Mouse (Mus musculus): Measurements from ENCODE around the gene Clec2d. TPM values are rescaled to one million over a fixed set of nuclear protein-coding genes. Genes with fewer than 3 reads are reported as not detected.
"Not testable (repeated sequence)": the region's sequence is repeated elsewhere in the genome, so short reads cannot be mapped to it uniquely, and the experiment has no call there.

Clec2d gene
- total RNA-seq, 2 experiments from 2014 or later: 5.2 to 5.8 TPM

DNA sequence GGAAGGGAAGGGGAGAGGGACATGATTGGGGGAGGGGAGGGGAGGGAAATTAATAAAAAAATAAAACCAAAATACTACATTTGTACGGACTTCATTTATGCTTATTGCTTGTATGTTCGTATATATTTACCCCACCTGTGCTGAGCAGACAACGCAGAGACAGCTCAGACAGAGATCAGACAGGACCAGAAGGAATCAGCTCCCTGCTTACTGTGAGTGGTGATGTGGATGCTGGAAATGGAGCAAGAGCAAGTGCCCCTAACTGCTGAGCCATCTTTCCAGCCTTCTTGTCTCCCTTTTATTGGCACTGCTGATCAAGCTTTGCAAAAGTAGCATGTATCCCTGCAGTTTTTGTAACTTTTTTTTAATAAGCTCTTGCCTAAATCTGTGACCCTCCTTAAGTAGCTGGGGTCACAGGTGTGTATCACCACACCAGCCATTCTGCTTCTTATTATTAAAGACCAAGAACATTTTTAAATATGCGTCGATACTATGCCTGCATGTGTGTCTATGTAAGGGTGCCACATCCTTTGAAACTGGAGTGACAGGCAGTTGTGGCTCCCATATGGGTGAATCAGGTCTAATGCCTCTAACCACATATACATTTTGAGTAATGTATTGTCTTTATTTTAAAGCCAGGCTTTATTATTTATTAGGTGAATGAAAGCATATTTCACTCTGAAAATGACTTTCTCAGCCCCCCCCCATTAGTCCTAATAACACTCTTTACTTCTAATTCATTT, 6.2 kb downstream of the Clec2d start:
- DNase-seq (ENCODE audit: low spot score in 2 of 2): no peak

DNA sequence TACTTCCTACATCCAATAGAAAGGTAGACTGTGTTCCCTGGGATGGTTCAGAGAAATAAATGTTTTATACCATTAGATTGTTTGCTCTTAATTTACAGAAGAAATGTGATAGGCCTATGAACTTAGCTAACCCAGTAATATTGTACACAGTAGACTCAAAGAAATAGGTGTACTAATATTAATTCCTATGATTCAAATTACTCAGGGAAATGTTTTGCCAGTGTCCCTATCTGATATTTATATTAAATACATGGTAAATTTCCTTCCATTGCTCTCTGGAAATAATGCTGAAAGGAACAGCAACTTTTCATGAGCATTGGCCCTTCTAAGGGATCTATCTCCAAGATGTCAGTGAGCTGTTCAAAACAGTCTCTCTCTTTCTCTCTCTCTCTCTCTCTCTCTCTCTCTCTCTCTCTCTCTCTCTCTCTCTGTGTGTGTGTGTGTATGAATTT, 6.8 kb downstream of the Clec2d start:
- DNase-seq (ENCODE audit: low spot score in 2 of 2): no peak

DNA sequence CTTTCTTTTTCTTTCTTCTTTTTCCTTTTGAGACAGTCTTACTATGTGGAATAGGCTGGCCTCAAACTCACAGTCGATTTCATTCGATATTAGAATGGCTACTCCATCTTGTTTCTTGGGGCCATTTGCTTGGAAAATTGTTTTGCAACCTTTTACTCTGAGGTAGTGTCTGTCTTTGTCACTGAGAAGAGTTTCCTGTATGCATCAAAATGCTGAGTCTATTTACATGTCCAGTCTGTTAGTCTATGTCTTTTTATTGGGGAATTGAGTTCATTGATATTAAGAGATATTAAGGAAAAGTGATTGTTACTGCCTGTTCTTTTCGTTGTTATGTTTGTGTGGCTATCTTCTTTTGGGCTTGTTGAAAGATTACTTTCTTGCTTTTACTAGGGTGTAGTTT, 7.4 kb downstream of the Clec2d start:
- DNase-seq (ENCODE audit: low spot score in 2 of 2): not testable (repeated sequence)

DNA sequence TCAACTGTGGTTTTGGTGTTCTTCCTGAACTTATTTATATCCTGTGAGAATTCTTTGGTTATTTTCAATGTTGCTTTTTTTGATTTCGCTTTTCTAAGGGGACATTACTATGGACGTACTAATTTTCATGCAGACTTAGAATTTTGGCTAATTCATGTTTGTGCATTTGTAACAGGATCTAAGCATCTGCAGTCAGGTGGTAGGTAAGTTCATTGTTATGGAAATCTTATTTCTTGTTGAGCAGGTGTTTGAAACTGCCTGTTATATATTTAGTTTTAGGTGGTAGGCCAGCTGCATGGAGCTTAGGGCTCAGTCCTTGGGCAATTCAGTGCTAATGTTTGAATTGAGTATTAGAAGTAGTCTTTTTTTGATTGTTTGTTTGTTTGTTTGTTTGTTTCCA, 13.0 kb downstream of the Clec2d start:
- DNase-seq (ENCODE audit: low spot score in 2 of 2): no peak

DNA sequence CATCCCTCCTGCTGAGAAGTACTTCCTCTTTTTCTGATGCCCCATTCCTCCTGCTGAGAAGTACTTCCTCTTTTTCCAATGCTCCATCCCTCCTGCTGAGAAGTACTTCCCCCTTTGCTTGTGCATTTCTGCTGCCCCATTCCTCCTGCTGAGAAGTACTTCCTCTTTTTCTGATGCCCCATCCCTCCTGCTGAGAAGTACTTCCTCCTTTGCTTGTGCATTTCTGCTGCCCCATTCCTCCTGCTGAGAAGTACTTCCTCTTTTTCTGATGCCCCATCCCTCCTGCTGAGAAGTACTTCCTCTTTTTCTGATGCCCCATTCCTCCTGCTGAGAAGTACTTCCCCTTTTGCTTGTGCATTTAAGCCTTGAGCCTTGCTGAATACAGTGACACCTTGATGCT, 19.7 kb downstream of the Clec2d start:
- not testable (repeated sequence) for DNase-seq (ENCODE audit: low spot score in 2 of 2)

DNA sequence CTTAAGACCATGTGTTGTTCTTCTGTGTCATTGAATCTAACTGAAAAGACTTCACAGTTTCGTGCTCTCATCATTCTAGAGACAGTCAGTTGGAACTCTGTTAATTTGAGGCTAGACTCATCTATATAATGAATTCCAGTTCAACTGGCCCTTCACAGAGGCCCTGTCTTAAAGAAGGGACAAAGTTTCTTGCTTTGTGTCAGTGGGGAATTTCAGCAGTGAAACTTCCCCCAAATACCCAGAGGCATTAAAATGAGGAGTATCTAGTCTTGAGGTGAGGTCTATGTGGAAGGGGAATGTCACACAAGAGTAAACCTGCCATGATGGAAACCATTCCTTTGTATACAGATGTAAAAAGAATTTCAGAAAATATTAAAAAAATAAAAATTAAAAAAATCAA, 21.9 kb downstream of the Clec2d start:
- DNase-seq (ENCODE audit: low spot score in 2 of 2): no peak

DNA sequence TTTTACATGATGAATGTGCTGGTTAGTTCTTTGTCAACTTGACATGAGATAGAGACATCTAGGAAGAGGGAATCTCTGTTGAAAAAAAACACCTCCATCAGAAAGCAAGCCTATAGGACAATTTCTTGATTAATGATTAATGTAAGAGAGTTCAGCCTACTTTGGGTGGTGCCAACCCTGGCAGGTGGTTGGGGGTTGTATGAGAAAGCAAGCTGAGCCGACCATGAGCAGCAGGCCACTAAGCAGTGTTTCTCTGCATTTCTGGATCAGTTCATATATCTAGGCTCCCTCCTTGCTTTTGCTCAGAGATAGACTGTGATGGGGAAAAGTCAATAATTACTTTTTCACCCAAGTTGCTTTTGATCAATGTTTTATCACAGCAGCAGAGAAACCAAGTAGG, 23.9 kb downstream of the Clec2d start:
- no peak for DNase-seq (ENCODE audit: low spot score in 2 of 2)

DNA sequence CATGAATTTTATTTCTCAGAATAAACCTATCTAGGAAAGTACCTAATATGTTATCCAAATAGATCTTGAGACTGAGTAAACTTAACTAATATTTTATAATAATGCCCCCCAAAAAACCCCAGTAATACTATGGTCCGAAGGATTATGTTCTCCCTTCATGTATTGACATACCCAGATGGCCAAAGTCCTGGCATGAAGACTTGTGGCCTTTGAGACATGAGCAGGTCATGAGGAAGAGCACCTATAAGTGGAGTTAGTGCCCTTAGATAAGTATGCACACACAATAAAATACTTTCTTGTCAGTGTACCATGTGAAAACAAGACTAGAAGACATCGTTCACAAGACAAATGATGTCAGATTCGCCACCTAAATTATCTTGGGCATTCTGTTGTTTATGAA, 24.4 kb downstream of the Clec2d start:
- no peak for DNase-seq (ENCODE audit: low spot score in 2 of 2)

DNA sequence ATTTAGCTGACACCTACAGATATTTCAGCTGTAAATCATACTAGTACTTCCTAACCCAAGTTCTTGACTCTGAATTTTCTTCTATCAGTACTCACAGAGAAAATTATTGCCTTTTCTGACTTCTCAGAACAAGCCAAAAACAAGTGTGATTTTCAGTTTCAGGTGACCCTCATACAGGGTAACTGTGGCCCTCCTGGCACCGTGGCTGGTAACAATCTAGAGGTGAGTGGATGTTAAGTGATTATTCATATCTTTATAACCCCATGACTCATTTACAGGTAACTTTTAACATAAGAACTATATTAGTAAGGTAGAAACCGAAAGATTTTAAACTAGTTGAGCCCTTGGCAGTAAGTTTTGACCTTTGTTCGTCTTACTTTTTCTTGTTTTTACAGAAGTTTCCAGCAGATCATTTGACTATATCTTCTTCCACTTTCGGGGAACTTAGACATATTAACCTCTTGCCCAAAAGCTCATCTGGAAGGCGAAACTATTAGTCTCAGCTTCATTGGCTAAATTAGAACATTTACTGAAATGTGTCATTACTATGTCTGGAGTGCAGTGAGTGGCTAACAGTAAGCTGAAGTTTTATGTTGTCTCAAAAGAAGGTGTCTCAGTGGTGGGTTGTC, 28.6 kb downstream of the Clec2d start:
- no peak for DNase-seq (ENCODE audit: low spot score in 2 of 2)

DNA sequence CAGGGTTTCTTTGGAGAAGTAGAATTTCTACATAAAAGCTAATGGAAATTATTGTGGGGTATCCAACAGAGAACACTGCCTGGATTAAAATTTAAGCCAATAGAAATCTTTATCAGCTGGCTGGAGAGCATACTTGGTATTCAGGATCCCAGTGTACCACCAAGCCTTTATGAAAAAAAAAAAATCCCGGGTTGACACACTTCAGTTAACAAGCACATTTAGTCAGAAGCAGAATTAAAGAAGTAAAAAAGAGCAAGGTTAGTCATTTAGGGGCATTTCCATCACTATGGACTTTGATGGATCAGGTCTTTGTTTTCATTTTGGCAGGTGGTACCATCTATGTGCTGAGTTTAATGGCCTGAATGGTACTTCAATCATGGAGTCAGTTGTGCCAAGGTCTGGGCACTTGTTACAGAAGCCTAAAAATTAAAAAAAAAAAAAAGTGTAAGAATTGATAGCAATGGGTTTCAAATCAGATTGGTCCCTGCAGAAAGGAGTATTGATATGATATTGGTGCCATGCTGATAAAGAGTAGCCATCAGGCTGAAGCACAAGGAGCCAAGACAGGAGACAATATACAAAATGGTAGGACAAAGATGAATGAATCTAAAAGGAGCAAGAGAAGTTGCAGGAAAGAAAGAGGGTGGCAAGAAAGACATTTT, 29.5 kb downstream of the Clec2d start:
- no peak for DNase-seq (ENCODE audit: low spot score in 2 of 2)

DNA sequence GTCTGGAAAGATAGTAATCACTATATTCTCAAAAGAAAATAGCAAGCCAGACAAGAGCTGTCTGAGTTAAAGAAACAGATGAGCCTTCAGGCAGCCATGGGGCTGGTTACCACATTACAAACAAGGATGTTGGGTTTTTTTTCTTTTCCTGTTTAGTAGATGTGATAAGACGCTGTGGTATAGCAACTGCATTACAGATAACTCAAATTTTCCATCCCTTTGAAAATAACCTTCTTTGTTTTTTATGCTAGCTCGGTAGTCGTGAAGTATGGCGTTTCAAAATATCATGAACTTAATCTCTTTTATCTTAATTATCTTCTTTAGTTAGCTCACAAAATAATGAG, 30.0 kb downstream of the Clec2d start:
- DNase-seq (ENCODE audit: low spot score in 2 of 2): no peak

DNA sequence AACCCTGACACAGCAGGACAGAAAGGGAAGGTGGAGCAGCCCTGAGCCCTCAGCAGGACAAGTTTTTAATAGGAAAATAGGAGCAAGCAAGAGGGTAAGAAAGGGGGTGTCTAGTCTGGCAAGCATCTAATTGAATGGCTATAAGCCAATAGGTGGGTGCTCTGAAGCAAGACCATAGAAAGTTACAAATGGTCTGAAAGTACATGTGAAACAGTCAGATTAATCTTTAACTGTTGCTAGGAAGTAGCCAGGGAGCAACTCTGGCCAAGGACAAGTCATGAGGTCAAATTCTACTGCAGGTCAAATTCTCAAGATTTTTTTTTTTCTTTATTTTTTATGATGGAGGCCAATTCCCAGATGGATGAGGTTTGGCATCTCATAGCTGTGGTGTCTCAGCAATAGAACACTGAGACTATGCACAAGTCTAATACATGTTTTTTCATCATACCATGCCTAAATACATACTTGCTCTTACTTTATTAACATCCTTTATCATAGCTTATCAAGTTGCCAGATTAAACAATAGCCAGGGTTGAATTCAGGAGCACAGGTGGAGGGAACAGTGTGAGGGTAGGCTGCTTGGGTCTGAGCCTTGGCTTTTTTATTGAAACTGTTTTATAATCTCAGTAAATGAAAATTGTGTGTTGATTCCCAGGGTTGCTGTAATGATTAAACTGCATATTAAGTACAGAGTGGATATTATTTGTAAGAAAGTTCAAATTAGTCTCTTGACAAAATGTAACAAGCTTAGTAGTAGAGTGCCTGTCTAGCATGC, 32.2 kb downstream of the Clec2d start:
- DNase-seq (ENCODE audit: low spot score in 2 of 2): no peak

DNA sequence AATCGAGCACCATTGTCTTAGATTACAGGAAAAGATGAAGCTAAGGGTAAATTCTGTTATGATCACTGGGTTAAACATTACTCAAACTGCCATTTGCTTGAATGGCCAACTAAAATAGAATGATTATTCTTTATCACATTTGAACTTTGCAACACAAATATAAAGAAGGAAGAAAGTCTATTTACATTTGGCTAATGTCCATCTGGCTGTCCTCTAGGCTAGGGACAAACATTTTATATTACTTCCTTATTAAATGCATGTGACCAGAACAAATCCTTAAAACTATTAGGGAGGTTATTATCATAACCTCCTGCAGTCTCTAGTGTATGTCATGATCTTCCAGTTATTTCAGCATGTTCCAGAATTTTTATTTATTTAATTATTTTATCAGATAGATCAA, 33.1 kb downstream of the Clec2d start:
- DNase-seq (ENCODE audit: low spot score in 2 of 2): no peak

DNA sequence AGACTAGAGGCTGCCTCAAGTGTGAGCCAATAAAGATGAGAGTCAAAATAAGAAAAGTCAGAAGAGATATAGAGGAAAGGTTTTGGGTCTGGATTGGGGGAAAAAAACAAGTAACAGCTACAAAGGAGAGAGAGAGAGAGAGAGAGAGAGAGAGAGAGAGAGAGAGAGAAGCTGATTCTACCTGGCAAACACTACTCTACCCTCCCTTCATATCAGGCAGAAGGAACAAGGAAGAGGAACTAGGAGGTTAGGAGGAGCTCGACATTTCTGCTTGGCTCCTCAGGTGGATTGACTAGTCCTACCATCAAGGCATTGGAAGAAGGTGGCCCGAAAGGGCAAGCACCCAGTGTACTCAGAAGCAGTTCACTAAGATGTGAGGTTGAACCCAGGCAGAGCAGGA, 33.8 kb downstream of the Clec2d start:
- no peak for DNase-seq (ENCODE audit: low spot score in 2 of 2)

DNA sequence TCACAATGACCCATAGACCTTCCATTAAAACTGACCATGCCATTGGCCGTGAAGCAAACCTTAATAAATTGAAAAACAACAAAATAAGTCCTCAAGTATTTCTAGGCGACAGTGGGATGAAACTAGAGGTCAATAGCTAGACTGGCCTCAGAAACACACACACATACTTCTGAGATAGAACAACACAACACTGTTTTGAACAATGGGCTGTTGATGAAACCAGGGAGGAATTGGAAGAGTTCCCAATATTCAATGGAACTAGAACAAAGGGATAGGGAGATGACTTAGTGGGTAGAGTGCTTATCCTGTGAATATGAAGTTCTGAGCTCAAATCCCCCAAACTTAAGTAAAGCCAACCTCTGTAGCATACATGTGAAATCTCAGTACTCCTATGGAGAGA, 34.6 kb downstream of the Clec2d start:
- no peak for DNase-seq (ENCODE audit: low spot score in 2 of 2)

DNA sequence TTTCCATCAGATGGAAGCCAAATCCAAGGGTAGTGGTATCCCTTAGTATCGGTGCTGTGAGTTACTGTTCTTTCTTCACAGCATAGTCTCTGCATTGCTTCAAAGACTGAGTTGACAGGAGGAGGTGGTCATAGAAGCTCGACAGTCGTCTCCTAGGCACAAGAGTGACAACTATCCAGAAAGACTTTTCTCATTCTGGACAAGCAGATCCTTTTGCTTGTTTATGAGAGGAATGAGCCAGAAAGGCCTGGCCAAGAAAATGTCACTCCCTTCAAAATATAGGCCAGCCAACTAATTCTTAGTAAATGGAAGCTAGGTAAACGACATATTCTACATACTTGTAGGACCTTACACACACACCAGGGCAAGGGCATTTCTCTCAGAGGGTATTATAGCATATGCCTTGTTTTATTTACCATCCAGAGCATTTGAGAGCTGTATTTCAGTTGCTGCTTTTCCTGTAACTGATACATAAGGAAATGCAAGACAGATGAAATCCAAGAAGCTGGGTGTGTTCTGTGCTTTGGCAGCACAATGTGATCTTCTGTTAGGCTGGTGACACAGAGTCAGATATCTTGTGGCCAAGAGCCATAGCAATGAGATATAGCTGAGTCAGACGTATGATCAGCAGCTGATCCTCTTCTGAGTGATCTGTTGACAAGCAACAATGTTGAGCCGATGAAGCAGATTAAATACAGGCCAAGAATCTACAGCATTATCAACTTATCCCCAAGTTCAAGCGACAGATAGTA, 35.6 kb downstream of the Clec2d start:
- no peak for DNase-seq (ENCODE audit: low spot score in 2 of 2)

DNA sequence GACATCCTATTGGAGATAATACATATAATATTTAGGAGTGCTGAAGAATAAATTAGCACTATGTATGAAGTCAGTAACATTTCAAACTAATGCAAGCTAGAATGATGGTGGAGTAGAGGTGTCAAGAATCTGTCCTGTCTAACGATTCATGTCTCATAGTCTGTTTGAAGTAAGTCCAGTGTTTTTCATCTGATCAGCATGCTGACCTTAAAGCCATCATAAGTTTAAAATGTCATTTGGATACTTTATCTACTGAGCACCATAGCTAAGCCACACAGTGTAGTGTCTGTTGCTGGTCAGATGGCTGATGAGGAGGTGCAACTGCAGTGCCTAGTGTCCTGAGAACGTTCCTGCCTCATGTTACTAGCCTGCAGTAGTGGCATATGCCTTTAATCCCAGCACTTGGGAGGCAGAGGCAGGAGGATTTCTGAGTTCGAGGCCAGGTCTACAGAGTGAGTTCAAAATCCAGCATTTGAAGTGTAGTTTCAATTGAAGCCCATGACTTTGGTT, 36.4 kb downstream of the Clec2d start:
- DNase-seq (ENCODE audit: low spot score in 2 of 2): no peak

DNA sequence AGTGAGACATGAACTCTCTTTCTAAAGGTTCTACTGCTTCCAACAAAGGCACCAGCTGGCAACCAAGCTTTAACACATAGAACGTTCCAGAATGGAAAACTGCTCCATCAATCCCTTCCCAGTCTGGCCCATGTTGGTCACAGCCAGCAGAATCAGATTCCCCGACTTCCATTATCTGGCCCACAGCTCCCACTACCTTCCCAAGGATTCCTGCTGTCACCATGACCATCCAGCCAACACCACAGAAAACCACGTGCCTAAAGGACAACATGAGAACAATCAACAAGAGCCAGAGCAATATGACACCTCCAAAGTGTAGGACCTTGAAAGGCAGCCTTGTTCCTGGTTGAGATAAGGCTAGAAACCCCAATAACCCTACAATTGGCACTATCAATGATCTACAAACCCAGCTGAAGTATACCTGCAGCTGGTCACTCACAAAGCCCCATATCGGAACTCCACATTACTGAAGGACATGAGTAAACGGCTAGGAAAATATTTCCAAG, 37.8 kb downstream of the Clec2d start:
- no peak for DNase-seq (ENCODE audit: low spot score in 2 of 2)

DNA sequence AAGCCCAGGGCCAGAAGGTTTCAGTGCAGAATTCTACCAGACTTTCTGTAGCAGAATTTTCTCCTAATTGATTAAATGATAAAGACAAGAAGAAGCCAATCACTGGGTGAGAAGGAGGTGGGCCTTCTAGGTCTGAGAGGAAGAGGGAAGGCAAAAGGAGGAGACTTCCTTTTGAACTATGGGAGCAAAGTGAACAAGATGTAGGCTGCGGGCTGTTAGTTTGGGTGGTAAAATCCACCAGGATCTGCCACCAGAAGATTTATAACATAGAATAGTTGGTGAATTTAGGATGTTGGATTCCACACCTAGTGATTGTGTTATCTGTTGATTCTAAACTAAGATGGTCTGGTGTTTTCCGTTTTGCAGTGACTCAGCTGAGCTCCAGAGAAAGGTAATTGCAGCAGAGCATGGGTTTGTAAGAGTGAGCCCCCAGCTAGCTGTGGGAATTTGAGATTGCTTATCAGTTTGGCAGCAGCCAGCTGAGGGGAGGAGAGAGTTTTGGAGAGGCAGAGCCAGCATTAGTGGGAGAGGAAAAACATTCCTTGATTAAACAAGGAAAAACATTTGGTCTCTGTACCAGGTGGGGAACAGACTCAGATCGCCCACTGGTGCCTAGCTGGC, 39.6 kb downstream of the Clec2d start:
- no peak for DNase-seq (ENCODE audit: low spot score in 2 of 2)

DNA sequence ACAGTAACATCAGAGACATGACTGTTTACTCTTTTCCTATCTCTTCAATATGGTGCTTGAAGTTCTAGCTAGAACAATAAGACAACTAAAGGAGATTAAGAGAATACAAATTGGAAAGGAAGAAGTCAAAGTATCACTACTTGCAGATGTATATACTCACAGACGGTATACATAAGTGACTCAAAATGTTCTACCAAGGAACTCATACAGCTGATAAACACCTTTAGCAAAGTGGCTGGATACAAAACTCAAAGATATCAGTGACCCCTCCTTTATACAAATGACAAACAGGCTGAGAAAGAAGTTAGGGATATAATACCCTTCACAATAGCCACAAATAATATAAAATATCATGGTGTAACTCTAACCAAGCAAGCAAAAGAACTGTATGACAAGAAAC, 40.6 kb downstream of the Clec2d start:
- no peak for DNase-seq (ENCODE audit: low spot score in 2 of 2)

Data from layer of hippocampus, postnatal 10 days (tissue).